Comparison of ENCODE assay signal across 8 mouse cellular contexts in the genomic region with DNA sequence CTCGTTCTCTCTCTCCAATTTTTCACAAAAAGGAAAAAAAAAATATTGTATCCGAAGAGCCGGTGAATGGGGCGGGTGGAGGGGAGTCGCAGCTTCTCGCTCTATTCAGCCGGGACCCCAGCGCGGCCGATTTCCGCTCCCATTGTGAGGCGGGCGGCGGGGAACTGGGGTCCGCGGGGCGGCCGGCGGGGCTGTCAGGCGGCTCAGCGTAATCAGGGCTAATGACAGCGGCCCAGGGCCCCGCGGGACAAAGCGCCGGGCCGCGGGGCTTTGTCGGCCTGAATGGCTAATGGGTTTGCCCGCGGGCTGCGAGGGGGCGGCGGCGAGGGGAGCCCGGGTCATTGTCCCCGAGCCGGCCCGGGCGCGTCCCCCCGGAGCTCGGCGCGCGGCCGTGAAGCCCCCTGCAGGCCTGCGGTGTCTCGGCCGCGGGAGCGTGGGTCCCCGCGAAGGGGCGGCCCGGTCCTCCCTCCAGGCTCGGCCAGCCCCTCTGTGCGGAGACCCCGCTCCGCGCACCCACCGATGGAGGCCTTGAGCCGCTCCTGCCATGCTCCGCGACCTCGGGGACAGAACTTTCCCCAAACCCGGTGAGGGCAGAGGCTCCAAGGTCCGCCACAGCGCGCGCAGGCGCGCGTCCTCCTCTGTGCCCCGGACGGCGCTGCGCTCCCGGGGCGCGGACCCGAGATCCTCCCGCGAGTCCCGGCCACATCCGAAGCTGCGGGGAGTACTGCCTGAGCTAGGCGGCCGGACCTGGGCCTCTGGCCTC. TPM values are rescaled to one million over a fixed set of nuclear protein-coding genes. Genes with fewer than 3 reads are reported as not detected.
DNase-seq lines count a peak whose midpoint lies in the region; ATAC-seq and TF ChIP-seq lines count a peak whose summit lies in the region.

No protein-coding gene starts in this region.

- under 1% methylated on average over 50 of the region's 89 CpGs for WGBS in limb, embryonic 14.5 days
- WGBS in stomach, embryonic 16.5 days: under 1% methylated on average over 68 of the region's 89 CpGs

- peaks cover 92% of the 10 kb centered on the region for H3K27me3 ChIP-seq in limb, embryonic 14.5 days (ENCODE audit: control insufficient read depth, insufficient read depth, low read length)
- H3K27me3 ChIP-seq in stomach, embryonic 16.5 days (ENCODE audit: control insufficient read depth, insufficient read depth, low read length): peaks cover 80% of the 10 kb centered on the region

- peak; percentile 9 for DNase-seq in adrenal gland, postnatal 14 days
- DNase-seq in adrenal gland, adult 2 months: no peak
- peak; percentile 12 for DNase-seq in thymus, postnatal 14 days
- DNase-seq in thymus, postnatal 36 days: no peak
- DNase-seq in limb, embryonic 14.5 days (ENCODE audit: low spot score): no peak
- DNase-seq in spleen, adult 12 weeks (ENCODE audit: low spot score): no peak
- no peak for DNase-seq in frontal cortex, postnatal 10 days (ENCODE audit: low spot score in 2 of 2)

- peak overlapping the region; percentile 16; the same call in 1 of the 2 replicates for H3K9ac ChIP-seq in limb, embryonic 14.5 days (ENCODE audit: low read depth, low read length, severe bottlenecking)
- no peak overlapping the region for H3K9ac ChIP-seq in stomach, embryonic 16.5 days (ENCODE audit: low read length)

- H3K36me3 ChIP-seq in limb, embryonic 14.5 days (ENCODE audit: control insufficient read depth, insufficient read depth, low read length): no peaks in the 10 kb centered on the region
- no peaks in the 10 kb centered on the region for H3K36me3 ChIP-seq in stomach, embryonic 16.5 days (ENCODE audit: control insufficient read depth, insufficient read depth, low read length)

- ATAC-seq in limb, embryonic 14.5 days (ENCODE audit: low FRiP score, low read depth): no peak
- ATAC-seq in stomach, embryonic 16.5 days (ENCODE audit: insufficient read depth, low FRiP score): no peak

- no peaks in the 10 kb centered on the region for H3K9me3 ChIP-seq in limb, embryonic 14.5 days (ENCODE audit: control insufficient read depth, low read length)
- no peaks in the 10 kb centered on the region for H3K9me3 ChIP-seq in stomach, embryonic 16.5 days (replicated peaks; ENCODE audit: control insufficient read depth, low read length)

- peak overlapping the region; percentile 36 for H3K4me3 ChIP-seq in limb, embryonic 14.5 days (replicated peaks; ENCODE audit: low read length)
- peak overlapping the region; percentile 29 for H3K4me3 ChIP-seq in stomach, embryonic 16.5 days (replicated peaks; ENCODE audit: low read length)

- no peak overlapping the region for H3K27ac ChIP-seq in limb, embryonic 14.5 days (replicated peaks; ENCODE audit: low read depth, low read length)
- H3K27ac ChIP-seq in stomach, embryonic 16.5 days (ENCODE audit: low read length): no peak overlapping the region

- no peaks in the 10 kb centered on the region for H3K4me1 ChIP-seq in limb, embryonic 14.5 days (ENCODE audit: control insufficient read depth, insufficient read depth, low read length)
- 0 out of 2 replicates have a peak, but pooled peaks cover 10% of the 10 kb centered on the region for H3K4me1 ChIP-seq in stomach, embryonic 16.5 days (ENCODE audit: control insufficient read depth, insufficient read depth, low read length)

- H3K4me2 ChIP-seq in limb, embryonic 14.5 days (replicated peaks; ENCODE audit: low read depth, low read length, severe bottlenecking): peak overlapping the region; percentile 62
- peak overlapping the region; percentile 50 for H3K4me2 ChIP-seq in stomach, embryonic 16.5 days (ENCODE audit: low read depth, low read length)

- TF ChIP-seq POLR2A in limb, embryonic 14.5 days (IDR thresholded peaks at IDR 0.05; ENCODE audit: borderline replicate concordance, extremely low read depth, insufficient read depth, insufficient read length): no peak

RNA-seq across cellular contexts. Expression of gene 4930447C04Rik, which starts 4.9 kb away (rescaled TPM):
- 1.0 and 1.1 TPM in 2 replicates for total RNA-seq in adrenal gland, postnatal 14 days (2021)
- total RNA-seq in adrenal gland, adult 2 months (2021): under 1 TPM; 0.52 to 0.58 TPM
- not detected in 2 replicates for polyA plus RNA-seq in adrenal gland, adult 2 months (2012; rRNA removed)
- polyA plus RNA-seq in limb, embryonic 14.5 days (2012; rRNA removed): 10.8 and 15.7 TPM in 2 replicates
- polyA plus RNA-seq in limb, embryonic 14.5 days (2014; fragmentation: Nextera tagmentation; extraction: Ambion mirVana): 3.2 TPM in 2 replicates
- polyA plus RNA-seq in stomach, embryonic 16.5 days (2015; fragmentation: Nextera tagmentation; extraction: Ambion mirVana): 1.6 and 1.7 TPM in 2 replicates

RNA-seq across cellular contexts. Expression of gene Six6, which starts 5.8 kb away (rescaled TPM):
- total RNA-seq in adrenal gland, postnatal 14 days (2021): not detected in 2 replicates
- total RNA-seq in adrenal gland, adult 2 months (2021): not detected
- polyA plus RNA-seq in adrenal gland, adult 2 months (2012; rRNA removed): not detected in 2 replicates
- polyA plus RNA-seq in limb, embryonic 14.5 days (2012; rRNA removed): not detected in 2 replicates
- polyA plus RNA-seq in limb, embryonic 14.5 days (2014; fragmentation: Nextera tagmentation; extraction: Ambion mirVana): not detected in 2 replicates
- not detected in 2 replicates for polyA plus RNA-seq in stomach, embryonic 16.5 days (2015; fragmentation: Nextera tagmentation; extraction: Ambion mirVana)

Comparison
In these comparisons a context has a peak if more than half of its experiments do, and no peak if none do; other contexts are left out.
1. DNase-seq: peak in adrenal gland, postnatal 14 days (single experiment) and thymus, postnatal 14 days (single experiment); none in adrenal gland, adult 2 months (single experiment), thymus, postnatal 36 days (0 of 2), limb, embryonic 14.5 days (single experiment), spleen, adult 12 weeks (single experiment) and frontal cortex, postnatal 10 days (0 of 2).